Mouse (Mus musculus): Measurements from ENCODE around the gene Inpp4b. TPM values are rescaled to one million over a fixed set of nuclear protein-coding genes. Genes with fewer than 3 reads are reported as not detected.

Gene Inpp4b
- polyA plus RNA-seq, 1 experiment from 2014 or later: 4.2 TPM

GRCm38 (mm10) chr8:81360518-81360917 lies 18.2 kb downstream of the Inpp4b start:
- no peak for DNase-seq (ENCODE audit: low spot score)
- no peaks in the 10 kb centered on the region for H3K4me1 ChIP-seq (ENCODE audit: control insufficient read depth, insufficient read depth, low read length)
- WGBS: 92% methylated on average over 2 of the region's 2 CpGs
- no peak overlapping the region for H3K4me2 ChIP-seq (ENCODE audit: low read depth)
- no peaks in the 10 kb centered on the region for H3K36me3 ChIP-seq (ENCODE audit: control insufficient read depth, insufficient read depth, low read length)
- no peak for ATAC-seq (ENCODE audit: insufficient read depth, low FRiP score, low TSS enrichment)
- H3K27me3 ChIP-seq (ENCODE audit: control insufficient read depth, insufficient read depth, low read length): no peaks in the 10 kb centered on the region
- no peak overlapping the region for H3K9ac ChIP-seq (ENCODE audit: low read length)
- no peak overlapping the region for H3K27ac ChIP-seq (ENCODE audit: low read depth, low read length)
- no peak overlapping the region for H3K4me3 ChIP-seq (ENCODE audit: low read depth, low read length)
- H3K9me3 ChIP-seq (ENCODE audit: control insufficient read depth, low read length): no peaks in the 10 kb centered on the region

- WGBS: 81% methylated on average over 2 of the region's 2 CpGs
- Histone ChIP-seq H3K4me3 (ENCODE audit: low read depth, low read length) (no peak overlapping the region), H3K9ac (ENCODE audit: low read length) (no peak overlapping the region), H3K36me3 (ENCODE audit: control insufficient read depth, insufficient read depth, low read length) (no peaks in the 10 kb centered on the region), H3K27me3 (ENCODE audit: control insufficient read depth, insufficient read depth, low read length) (no peaks in the 10 kb centered on the region), H3K4me2 (ENCODE audit: low read depth) (no peak overlapping the region), H3K4me1 (ENCODE audit: control insufficient read depth, insufficient read depth, low read length) (no peaks in the 10 kb centered on the region), H3K9me3 (ENCODE audit: control insufficient read depth, low read length) (no peaks in the 10 kb centered on the region), H3K27ac (ENCODE audit: low read depth, low read length) (no peak overlapping the region)
- ATAC-seq (ENCODE audit: insufficient read depth, low FRiP score, low TSS enrichment) (no peak), DNase-seq (ENCODE audit: low spot score) (no peak)
These were observed 18.8 kb downstream of the Inpp4b start for GRCm38 (mm10) chr8:81361162-81361561.

GRCm38 (mm10) chr8:81370607-81371006 lies 28.3 kb downstream of the Inpp4b start:
- Histone ChIP-seq H3K27me3 (ENCODE audit: control insufficient read depth, insufficient read depth, low read length) (no peaks in the 10 kb centered on the region), H3K4me2 (ENCODE audit: low read depth) (no peak overlapping the region), H3K9me3 (ENCODE audit: control insufficient read depth, low read length) (no peaks in the 10 kb centered on the region), H3K27ac (ENCODE audit: low read depth, low read length) (no peak overlapping the region), H3K4me3 (ENCODE audit: low read depth, low read length) (no peak overlapping the region), H3K36me3 (ENCODE audit: control insufficient read depth, insufficient read depth, low read length) (no peaks in the 10 kb centered on the region), H3K9ac (ENCODE audit: low read length) (no peak overlapping the region), H3K4me1 (ENCODE audit: control insufficient read depth, insufficient read depth, low read length) (no peaks in the 10 kb centered on the region)
- no peak for DNase-seq (ENCODE audit: low spot score)
- no peak for ATAC-seq (ENCODE audit: insufficient read depth, low FRiP score, low TSS enrichment)
- 61% methylated on average over 5 of the region's 5 CpGs for WGBS

GRCm38 (mm10) chr8:81371844-81372243 lies 29.5 kb downstream of the Inpp4b start:
- H3K4me3 ChIP-seq (ENCODE audit: low read depth, low read length): no peak overlapping the region
- DNase-seq (ENCODE audit: low spot score) (no peak), ATAC-seq (ENCODE audit: insufficient read depth, low FRiP score, low TSS enrichment) (no peak)
- no peak overlapping the region for H3K9ac ChIP-seq (ENCODE audit: low read length)
- H3K9me3 ChIP-seq (ENCODE audit: control insufficient read depth, low read length): no peaks in the 10 kb centered on the region
- no peaks in the 10 kb centered on the region for H3K4me1 ChIP-seq (ENCODE audit: control insufficient read depth, insufficient read depth, low read length)
- H3K27ac ChIP-seq (ENCODE audit: low read depth, low read length): no peak overlapping the region
- H3K4me2 ChIP-seq (ENCODE audit: low read depth): no peak overlapping the region
- H3K27me3 ChIP-seq (ENCODE audit: control insufficient read depth, insufficient read depth, low read length): no peaks in the 10 kb centered on the region
- 65% methylated on average over 4 of the region's 4 CpGs for WGBS
- no peaks in the 10 kb centered on the region for H3K36me3 ChIP-seq (ENCODE audit: control insufficient read depth, insufficient read depth, low read length)

- no peaks in the 10 kb centered on the region for H3K27me3 ChIP-seq (ENCODE audit: control insufficient read depth, insufficient read depth, low read length)
- H3K36me3 ChIP-seq (ENCODE audit: control insufficient read depth, insufficient read depth, low read length): no peaks in the 10 kb centered on the region
- H3K4me2 ChIP-seq (ENCODE audit: low read depth): no peak overlapping the region
- DNase-seq (ENCODE audit: low spot score) (no peak), ATAC-seq (ENCODE audit: insufficient read depth, low FRiP score, low TSS enrichment) (no peak)
- H3K4me3 ChIP-seq (ENCODE audit: low read depth, low read length): no peak overlapping the region
- no peaks in the 10 kb centered on the region for H3K9me3 ChIP-seq (ENCODE audit: control insufficient read depth, low read length)
- no peak overlapping the region for H3K9ac ChIP-seq (ENCODE audit: low read length)
- 79% methylated on average over 4 of the region's 4 CpGs for WGBS
- H3K4me1 ChIP-seq (ENCODE audit: control insufficient read depth, insufficient read depth, low read length): no peaks in the 10 kb centered on the region
- H3K27ac ChIP-seq (ENCODE audit: low read depth, low read length): no peak overlapping the region
These were observed 32.6 kb downstream of the Inpp4b start for GRCm38 (mm10) chr8:81374877-81375475.

GRCm38 (mm10) chr8:81388953-81389352 lies 46.6 kb downstream of the Inpp4b start:
- ATAC-seq (ENCODE audit: insufficient read depth, low FRiP score, low TSS enrichment) (no peak), DNase-seq (ENCODE audit: low spot score) (no peak)
- Histone ChIP-seq H3K27me3 (ENCODE audit: control insufficient read depth, insufficient read depth, low read length) (no peaks in the 10 kb centered on the region), H3K4me3 (ENCODE audit: low read depth, low read length) (no peak overlapping the region), H3K27ac (ENCODE audit: low read depth, low read length) (no peak overlapping the region), H3K4me2 (ENCODE audit: low read depth) (no peak overlapping the region), H3K36me3 (ENCODE audit: control insufficient read depth, insufficient read depth, low read length) (no peaks in the 10 kb centered on the region), H3K9ac (ENCODE audit: low read length) (no peak overlapping the region), H3K4me1 (ENCODE audit: control insufficient read depth, insufficient read depth, low read length) (no peaks in the 10 kb centered on the region), H3K9me3 (ENCODE audit: control insufficient read depth, low read length) (no peaks in the 10 kb centered on the region)
- WGBS: 94% methylated on average over 6 of the region's 6 CpGs

GRCm38 (mm10) chr8:81399071-81399470 lies 56.7 kb downstream of the Inpp4b start:
- DNase-seq (ENCODE audit: low spot score) (no peak), ATAC-seq (ENCODE audit: insufficient read depth, low FRiP score, low TSS enrichment) (no peak)
- H3K4me1 ChIP-seq (ENCODE audit: control insufficient read depth, insufficient read depth, low read length): no peaks in the 10 kb centered on the region
- no peak overlapping the region for H3K27ac ChIP-seq (ENCODE audit: low read depth, low read length)
- H3K9ac ChIP-seq (ENCODE audit: low read length): no peak overlapping the region
- H3K9me3 ChIP-seq (ENCODE audit: control insufficient read depth, low read length): no peaks in the 10 kb centered on the region
- no peak overlapping the region for H3K4me3 ChIP-seq (ENCODE audit: low read depth, low read length)
- H3K27me3 ChIP-seq (ENCODE audit: control insufficient read depth, insufficient read depth, low read length): no peaks in the 10 kb centered on the region
- no peak overlapping the region for H3K4me2 ChIP-seq (ENCODE audit: low read depth)
- H3K36me3 ChIP-seq (ENCODE audit: control insufficient read depth, insufficient read depth, low read length): no peaks in the 10 kb centered on the region

GRCm38 (mm10) chr8:81399501-81399900 lies 57.1 kb downstream of the Inpp4b start:
- H3K4me2 ChIP-seq (ENCODE audit: low read depth): no peak overlapping the region
- DNase-seq (ENCODE audit: low spot score) (no peak), ATAC-seq (ENCODE audit: insufficient read depth, low FRiP score, low TSS enrichment) (no peak)
- no peak overlapping the region for H3K9ac ChIP-seq (ENCODE audit: low read length)
- no peaks in the 10 kb centered on the region for H3K27me3 ChIP-seq (ENCODE audit: control insufficient read depth, insufficient read depth, low read length)
- H3K4me1 ChIP-seq (ENCODE audit: control insufficient read depth, insufficient read depth, low read length): no peaks in the 10 kb centered on the region
- H3K9me3 ChIP-seq (ENCODE audit: control insufficient read depth, low read length): no peaks in the 10 kb centered on the region
- no peak overlapping the region for H3K4me3 ChIP-seq (ENCODE audit: low read depth, low read length)
- no peak overlapping the region for H3K27ac ChIP-seq (ENCODE audit: low read depth, low read length)
- WGBS: 84% methylated on average over 4 of the region's 4 CpGs
- no peaks in the 10 kb centered on the region for H3K36me3 ChIP-seq (ENCODE audit: control insufficient read depth, insufficient read depth, low read length)

- no peak for ATAC-seq (ENCODE audit: insufficient read depth, low FRiP score, low TSS enrichment)
- H3K9me3 ChIP-seq (ENCODE audit: control insufficient read depth, low read length): no peaks in the 10 kb centered on the region
- no peaks in the 10 kb centered on the region for H3K27me3 ChIP-seq (ENCODE audit: control insufficient read depth, insufficient read depth, low read length)
- no peak overlapping the region for H3K4me3 ChIP-seq (ENCODE audit: low read depth, low read length)
- no peak overlapping the region for H3K27ac ChIP-seq (ENCODE audit: low read depth, low read length)
- 61% methylated on average over 2 of the region's 2 CpGs for WGBS
- H3K4me2 ChIP-seq (ENCODE audit: low read depth): no peak overlapping the region
- no peak for DNase-seq (ENCODE audit: low spot score)
- no peaks in the 10 kb centered on the region for H3K36me3 ChIP-seq (ENCODE audit: control insufficient read depth, insufficient read depth, low read length)
- no peak overlapping the region for H3K9ac ChIP-seq (ENCODE audit: low read length)
- no peaks in the 10 kb centered on the region; the same call in 1 of the 2 replicates for H3K4me1 ChIP-seq (ENCODE audit: control insufficient read depth, insufficient read depth, low read length)
These were observed 70.4 kb downstream of the Inpp4b start for GRCm38 (mm10) chr8:81412707-81413106.

Data from neural tube, embryonic 11.5 days (tissue).